Mouse (Mus musculus) brain, embryonic 14.5 days (tissue): ENCODE measurements around the gene Slc2a1.

Source experiments
- CTCF ChIP-seq: fragments of 200-500 bp; IDR thresholded peaks from 2 replicates; pipeline ENCODE4 v1.5.1; 2012; ENCODE audit warnings: inconsistent platforms, mild to moderate bottlenecking, moderate library complexity, borderline replicate concordance; ENCODE audit not compliant: insufficient read depth, insufficient read length; ENCODE audit errors: extremely low read depth
- POLR2A ChIP-seq: fragments of 200-500 bp; IDR thresholded peaks from 2 replicates; pipeline ENCODE4 v1.6.1; 2012; ENCODE audit warnings: mild to moderate bottlenecking, inconsistent platforms, borderline replicate concordance; ENCODE audit not compliant: poor library complexity, insufficient read depth, insufficient read length, severe bottlenecking; ENCODE audit errors: extremely low read depth

DNA sequence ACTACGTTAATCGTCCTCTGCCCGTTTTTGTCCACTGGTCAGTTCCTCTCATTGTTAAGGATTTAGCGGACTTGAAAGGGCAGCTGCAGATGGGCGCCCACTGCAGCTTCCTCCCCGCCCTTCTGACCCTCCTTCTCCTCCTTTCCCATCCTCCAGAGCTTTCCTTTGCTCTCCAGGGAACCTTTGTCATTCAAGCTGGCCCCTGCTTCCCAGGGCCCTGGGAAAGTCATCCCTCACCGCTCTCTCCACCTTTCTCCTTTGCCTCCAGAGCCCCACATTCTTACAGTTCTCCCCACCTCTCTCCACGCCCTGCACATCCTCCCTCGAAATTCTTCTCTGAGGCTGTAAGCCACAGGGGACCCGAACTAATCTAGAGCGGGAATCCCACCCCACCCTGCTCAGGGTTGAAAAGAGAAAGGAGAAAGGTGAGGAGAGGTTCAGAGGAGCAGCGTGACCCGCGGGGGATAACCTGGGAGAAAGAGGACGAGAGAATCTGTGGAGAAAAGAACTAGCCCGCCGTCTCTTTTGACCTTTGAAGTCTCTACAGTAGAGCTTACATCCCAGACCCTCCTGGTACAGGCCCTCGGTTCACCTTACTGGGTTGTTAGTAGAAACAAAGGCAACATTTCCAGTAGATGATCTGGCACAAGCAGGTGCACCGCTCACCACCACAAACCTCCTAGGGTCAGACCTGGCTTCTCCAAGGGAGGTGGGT is 36.7 kb upstream of the Slc2a1 start:
- TF ChIP-seq CTCF = no peak
- TF ChIP-seq POLR2A = no peak
